Mouse (Mus musculus): ENCODE data around the gene Mat2b.

Gene Mat2b

DNA sequence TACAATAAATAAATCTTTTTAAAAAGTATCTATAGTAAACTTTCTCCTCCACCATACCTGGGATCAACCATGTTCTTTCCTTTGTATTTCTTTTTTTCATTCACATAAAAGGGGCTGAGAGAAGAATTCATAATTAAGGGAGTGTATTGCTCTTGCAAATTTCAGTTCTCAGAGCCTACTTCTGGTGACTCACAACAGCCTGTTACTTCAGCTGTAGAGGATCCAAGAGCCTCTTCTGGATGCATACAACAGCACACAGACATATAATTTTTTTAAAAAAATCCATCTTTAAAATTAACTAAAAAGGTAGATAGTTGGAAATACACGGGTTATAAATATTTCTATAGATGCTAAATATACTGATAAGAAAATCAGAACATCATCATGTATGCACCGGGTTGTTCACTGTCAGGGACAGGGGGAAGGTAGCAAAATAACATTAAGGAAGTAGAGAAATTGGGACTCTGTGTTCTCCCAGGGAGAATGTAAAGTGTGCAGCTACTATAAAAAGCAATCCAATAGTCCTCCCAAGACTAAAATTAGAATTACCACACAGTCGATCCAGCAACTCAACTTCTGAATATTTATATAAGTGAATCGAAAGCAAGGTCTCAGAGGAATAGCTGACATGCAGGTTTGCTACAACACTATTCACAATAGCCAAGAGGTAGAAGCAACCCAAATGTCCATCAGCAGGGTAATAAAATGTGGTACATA lies 19.8 kb downstream of the Mat2b start:
- no peak for ATAC-seq (ENCODE audit: insufficient number of reproducible peaks, low FRiP score, low TSS enrichment)

DNA sequence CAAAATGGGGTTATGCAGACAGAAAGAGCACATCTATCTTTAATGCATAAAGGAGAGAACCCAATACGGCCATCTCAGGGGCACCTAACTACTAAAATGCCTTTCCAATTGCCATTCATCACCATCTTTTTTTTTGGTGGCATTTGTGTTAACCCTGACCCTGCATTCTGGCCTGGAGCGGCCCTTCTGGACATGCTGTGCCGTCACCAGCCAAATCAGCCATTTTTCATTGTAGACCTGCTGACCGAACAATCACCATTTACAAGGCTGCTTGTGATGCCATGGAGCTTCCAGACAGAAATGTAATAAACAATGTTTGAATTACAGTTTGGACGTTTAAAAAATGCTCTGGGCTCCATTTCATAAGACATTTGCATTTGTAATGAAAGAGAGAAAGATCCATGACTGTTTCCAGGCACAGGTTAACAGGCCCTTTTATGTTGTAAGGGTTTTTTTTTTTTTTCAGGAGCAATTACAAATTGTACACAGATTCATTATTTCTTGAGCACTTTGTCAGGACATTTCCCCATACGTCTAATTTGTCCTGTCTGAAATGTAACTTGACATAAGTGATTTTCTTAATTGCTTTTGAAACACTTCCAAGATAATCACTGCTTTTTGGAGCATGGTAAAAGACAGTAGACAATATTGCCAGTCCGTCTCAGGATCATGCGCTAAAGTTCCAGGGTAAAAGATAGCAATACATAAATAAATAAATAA lies 45.1 kb downstream of the Mat2b start:
- no peak for ATAC-seq (ENCODE audit: insufficient number of reproducible peaks, low FRiP score, low TSS enrichment)

GRCm38 (mm10) chr11:40647246-40647645 lies 47.8 kb downstream of the Mat2b start:
- ATAC-seq (ENCODE audit: insufficient number of reproducible peaks, low FRiP score, low TSS enrichment) = no peak

Measured in cerebellum, adult (tissue).